Mouse (Mus musculus) gastrocnemius, postnatal 25 days (tissue): Measurements from ENCODE around the gene Ldb1. TPM values are rescaled to one million over a fixed set of nuclear protein-coding genes. Genes with fewer than 3 reads are reported as not detected.

Experiments used
- DNase-seq: peaks from one replicate; pipeline ENCODE4 v3.0.0; 2022
- long read RNA-seq, 2 experiments: library from polyadenylated mRNA; stranded (forward); transcript quantifications; one replicate each; pipeline ENCODE4 v2.0.0; 2021
- total RNA-seq, 2 experiments: library from RNA; stranded (reverse); gene quantifications; 1 replicate in 1 of 2; 2 replicates in 1 of 2; pipeline ENCODE4 v1.2.3; 2021

The Ldb1 gene
- total RNA-seq = 10 to 100 TPM; 15.5 to 16.5 TPM
- long read RNA-seq, experiment 1, partial matches to known transcripts = 2 of 6 reads
- long read RNA-seq, experiment 1, other reads (novel, unspliced or antisense) = 1 of 6 reads
- long read RNA-seq, experiment 2, partial matches to known transcripts = 2 of 7 reads
- long read RNA-seq, experiment 2, other reads (novel, unspliced or antisense) = 1 of 7 reads

DNA sequence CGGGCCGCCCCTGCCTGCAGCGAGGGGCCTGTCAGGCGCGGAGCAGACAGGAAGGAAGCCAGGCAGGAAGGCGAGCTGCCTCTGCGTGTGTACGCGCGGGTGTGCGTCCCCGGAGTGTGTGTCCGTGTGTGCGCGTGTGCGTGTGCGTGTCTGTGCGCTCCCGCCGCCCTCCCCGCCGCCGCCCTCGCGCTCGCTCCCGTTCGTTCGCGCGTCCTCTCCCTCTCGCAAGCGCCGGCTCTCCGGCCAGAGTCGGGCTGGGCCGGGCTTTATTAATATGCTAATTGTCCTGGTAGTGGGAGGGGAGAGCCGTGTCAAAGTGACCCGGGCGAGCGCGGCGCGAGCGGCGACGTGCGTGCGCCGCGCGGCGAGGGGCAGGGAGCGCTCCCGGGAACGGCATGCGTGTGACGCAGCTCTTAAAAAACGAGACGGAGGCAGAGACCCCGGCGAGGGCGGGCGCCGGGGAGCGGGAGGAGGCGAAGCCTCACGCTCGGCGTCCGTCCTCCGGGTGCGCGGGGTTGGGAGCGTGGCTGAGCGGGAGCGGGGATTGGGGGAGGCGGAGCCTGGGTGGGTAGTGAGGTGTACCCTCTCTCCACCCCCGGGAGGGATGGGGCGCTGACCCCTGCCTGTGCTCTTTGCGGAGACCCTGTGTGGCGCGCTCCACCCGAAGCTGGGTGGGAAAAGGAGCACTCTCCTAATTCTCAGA lies at the start of gene Ldb1:
Gene Ldb1, minus strand, starts transcription at position 222 of the 703 bp plus-strand sequence.
- peak; percentile 87 for DNase-seq

DNA sequence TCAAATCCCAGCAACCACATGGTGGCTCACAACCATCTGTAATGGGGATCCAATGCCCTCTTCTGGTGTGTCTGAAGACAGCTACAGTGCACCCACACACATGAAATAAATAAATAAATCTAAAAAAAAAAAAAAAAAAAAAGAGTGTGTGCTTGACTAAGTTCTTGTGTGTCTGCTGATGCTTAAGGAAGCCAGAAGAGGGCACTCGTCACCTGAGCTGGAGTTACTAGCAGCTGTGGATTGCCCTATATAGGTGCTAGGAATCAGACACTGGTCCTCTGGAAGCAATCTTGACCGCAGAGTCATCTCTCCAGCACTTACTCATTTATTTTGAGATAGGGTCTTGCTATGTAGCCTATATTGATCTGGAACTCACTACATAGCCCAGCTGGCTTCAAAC lies 49.1 kb upstream of the Ldb1 start:
- DNase-seq = no peak

DNA sequence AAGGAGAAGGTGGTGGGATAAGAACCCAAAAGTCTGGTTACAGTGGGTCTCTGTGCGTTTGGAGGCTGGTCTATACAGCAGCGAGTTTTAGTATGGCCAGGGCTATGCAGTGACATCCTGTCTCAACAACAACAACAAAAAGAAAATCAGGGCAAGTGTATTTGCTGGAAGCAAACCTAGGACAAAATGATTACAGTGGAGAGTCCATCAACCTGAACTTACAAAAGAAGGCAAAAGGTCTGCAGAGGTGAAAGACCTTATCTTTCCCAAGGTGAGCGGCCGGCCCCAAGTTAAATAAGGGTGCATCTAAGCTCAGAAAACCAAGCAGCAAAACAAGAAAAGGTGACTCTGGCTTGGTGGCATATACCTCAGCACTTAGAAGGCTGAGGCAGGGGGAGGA lies 46.6 kb upstream of the Ldb1 start:
- no peak for DNase-seq

DNA sequence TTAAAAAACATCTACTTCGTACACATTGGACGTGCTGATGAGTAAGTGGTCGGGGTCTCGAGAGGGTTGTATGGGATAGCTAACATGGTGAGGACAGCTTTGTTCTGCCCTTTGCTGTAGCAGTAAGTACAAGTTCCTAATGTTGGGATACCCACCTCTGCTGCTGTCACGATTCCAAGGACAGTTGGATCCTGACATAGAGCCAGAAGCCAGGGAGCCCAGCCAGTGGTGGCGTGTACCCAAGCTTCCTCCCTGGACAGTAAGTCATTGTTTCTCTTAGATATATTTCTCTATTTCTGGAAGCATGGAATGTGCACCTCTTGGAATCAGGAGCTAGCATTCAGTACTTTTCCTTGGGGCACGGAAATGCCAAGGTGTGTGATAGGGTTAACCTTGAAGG lies 42.9 kb upstream of the Ldb1 start:
- no peak for DNase-seq

DNA sequence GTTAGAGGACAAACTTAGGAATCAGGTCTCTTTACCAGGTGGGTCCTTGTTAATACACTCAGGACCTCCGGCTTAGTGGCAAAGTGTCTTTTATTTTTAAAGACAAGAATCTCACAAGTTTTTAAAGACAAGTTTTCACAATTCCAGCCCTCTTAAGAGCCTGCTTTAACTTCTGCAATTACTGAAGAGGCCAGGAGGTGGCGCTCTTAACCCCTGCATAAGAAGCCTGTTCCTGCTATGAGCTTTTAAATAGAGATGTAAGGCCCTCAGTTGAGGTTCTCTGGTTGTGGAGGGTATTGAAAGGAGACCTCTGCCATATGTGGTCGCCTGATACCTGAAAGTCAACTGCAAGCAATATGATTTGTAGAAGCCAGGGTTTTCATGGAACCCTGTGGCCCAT lies 41.3 kb upstream of the Ldb1 start:
- DNase-seq = no peak

DNA sequence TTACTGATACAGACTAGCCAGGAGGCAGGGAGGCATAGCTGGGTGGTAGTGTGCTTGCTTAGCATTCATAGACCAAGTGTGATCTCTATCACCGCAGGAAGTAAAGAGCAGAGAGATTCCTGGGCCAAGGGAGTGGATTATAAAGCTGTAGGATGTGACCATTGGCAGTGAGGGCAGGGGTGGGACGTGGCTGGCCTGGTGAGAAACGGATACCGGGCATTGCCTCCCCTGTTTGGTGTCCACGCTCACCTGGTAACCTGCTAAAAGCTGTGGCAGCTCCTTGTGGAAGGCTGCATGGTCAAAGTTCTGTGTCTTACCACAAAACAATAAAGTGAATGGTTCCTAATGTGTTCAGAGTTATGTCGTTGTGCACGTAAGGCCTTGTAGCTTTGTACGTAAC lies 40.2 kb upstream of the Ldb1 start:
- DNase-seq = no peak

DNA sequence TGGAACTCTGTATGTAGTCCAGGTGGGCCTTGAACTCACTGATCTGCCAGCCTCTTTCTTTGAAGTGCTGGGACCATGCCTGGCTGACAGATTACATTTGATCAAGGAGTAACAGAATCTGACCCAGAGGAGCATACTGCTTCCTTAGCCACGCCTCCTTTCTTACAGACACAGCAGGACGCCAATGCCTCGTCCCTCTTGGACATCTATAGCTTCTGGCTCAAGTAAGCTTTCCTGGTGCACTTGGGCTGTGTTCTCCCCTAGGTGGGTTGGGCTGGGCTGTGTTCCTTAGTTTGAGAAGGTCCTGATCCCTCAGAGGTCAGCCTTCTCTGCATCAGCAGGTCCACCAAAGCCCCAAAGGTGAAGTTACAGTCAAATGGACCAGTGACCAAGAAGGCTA lies 33.5 kb upstream of the Ldb1 start:
- no peak for DNase-seq

DNA sequence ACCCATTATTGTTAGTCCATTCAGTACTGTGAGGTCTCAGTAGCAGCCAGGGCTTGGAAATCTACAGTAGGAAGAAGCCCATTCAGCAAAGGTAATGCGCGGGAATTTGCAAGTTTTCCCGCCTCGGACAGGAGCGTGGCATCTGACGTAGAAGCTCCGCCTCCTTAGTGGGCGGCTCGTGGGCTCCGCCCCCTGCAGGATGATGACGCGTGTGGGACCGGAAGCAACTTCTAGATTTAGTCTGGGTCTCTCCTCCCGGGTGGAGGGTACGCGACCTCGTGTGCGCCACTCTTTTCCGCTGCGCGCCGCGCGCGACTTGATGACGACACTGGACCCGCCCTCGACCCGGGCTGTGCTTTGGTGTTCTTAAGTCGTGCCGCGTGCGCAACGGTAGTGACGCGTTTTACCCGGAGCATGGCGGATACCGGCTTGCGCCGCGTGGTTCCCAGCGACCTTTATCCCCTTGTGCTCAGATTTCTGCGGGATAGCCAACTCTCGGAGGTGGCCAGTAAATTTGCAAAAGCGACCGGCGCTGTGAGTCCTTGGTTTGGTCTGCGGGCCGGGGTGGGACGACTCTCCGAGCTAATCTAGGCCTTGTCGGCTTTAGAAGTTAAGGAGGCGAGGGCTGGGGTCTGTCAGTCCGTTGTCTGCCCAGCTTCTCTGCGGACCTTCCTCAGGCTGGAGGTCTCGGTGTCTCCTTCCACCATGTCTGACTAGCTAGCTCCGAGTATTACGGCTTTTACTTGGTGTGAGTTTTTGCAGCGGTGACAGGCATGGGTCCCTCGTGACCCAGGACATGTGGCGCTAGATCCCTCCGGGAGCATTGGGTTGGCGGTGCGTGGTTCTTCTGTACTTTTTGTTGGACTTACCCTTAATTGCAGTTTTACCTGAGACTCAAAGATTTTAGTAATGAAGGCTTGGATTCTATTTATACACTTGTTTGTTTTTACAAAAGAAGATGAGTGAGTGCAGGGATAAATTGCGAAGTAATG lies 30.9 kb upstream of the Ldb1 start, which contains the start of gene Nolc1:
Gene Nolc1, plus strand, starts transcription at position 248 of the 992 bp plus-strand sequence.
- peak; percentile 99 for DNase-seq

DNA sequence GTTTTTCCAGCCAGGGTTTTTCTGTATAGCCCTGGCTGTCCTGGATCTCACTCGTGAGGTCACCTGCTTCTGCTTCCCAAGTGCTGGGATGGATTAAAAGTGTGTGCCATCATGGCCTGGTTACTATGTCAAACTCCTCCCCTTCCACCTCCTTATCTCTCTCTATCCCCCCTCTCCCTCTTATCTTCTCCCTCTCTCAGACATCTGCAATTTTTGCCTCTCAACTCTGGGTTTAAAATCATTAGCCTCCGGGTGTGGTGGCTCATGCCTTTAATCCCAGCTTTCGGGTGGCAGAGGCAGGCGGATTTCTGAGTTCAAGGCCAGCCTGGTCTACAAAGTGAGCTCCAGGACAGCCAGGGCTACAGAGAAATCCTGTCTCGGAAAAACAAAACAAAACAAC lies 29.3 kb upstream of the Ldb1 start:
- no peak for DNase-seq

DNA sequence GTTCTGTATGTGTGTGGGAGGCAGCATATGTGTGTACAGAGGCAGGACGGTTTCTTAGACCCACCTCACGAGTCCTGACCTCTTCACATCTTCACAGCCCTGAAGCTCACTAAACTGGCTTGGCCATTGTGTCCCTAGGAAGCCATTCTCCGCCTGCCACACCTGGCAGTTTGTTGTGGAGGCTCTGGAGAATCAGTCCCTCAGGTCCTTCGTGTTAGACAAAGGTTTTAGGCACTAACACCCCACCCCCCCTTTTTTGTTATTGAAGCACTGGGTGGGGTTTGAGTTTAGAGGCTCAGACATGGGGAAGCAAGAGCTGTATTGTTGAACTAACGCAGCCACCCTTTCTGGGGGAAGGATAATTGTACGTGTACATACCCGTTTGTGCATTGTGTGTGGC lies 28.3 kb upstream of the Ldb1 start:
- DNase-seq = no peak

DNA sequence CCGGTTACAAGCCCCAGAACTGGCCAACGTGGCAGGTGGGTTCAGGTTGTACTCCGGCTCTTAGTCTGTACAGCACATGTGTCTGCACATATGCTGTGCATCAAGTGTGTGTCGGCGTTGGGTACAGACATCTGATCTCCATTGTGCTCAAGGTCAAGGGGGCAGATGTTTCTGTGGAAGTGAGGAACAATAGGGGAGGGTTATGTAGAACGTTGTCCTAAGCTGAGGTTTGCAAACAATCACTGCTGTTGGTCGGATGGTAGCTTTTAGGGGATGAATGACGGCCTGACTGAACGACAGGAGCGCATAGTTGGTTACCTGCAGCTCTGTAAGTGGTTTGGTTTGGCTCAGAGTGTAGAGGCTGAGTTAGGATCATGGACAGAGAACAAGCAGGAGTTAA lies 23.0 kb upstream of the Ldb1 start:
- no peak for DNase-seq

DNA sequence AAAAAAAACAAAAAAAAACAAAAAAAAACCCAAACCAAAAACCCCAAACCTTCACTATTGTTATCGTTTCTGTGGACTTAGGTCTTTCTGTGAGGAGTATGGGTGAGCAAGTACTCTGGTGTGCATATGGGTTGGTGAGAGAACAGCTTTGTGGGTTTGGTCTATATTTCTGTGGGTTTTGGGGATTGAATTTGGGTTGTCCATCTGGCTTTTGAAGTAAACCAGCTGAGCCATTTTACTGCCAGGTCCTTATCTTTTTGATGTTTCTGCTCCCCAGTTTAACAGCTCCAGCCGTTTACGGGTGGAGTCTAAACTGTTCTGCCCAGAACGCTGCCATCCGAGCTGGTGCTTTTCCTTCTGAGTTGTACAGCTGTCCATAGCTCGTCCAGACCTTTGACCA lies 15.8 kb upstream of the Ldb1 start:
- DNase-seq = no peak

DNA sequence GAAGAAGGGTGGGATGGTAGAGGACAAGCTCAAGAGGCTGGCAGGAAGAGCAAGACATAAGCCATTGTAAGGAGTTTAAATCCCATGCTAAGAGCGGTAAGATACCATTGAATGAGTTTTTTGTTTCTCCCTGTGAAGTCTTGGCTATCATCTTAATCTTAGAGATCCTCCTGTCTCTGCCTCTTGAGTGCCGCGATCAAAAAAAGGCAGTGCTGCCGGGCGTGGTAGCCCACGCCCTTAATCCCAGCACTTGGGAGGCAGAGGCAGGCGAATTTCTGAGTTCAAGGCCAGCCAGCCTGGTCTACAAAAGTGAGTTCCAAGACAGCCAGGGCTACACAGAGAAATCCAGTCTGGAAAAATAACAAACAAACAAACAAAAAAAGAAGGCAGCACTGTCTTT lies 13.5 kb upstream of the Ldb1 start:
- no peak for DNase-seq

DNA sequence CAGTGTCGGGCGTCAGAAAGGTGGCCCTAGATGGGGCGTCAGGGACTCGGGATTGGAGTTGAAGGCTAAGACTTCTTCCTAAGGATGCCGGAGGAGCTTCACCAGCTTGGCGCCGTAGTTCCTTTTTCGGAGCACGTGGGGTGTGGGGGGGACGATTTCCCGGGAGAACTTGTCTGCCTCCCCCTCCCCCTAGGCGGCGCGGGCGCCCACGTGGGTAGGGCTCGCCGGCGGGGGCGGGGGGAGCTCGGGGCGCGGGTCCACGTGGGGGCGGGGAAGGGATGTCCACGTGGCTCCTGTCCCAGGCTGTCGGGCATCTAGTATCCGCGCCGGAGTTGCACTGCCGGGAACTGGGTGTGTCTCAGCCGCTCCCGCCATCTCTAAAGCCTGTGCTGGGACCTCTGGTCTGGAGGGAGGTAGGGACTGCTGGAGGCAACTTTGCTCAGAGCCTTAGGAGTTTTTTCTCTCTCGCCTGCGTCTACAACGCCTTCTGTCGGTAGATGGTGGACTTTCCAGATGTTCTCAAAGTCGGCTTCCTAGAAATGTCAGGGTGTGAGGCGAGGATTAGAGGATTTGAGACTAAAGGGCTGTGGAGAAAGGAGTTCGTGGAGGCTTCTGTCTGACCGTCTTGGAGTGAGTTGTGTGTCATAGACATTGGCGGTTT lies 12.1 kb upstream of the Ldb1 start:
- peak; percentile 87 for DNase-seq

DNA sequence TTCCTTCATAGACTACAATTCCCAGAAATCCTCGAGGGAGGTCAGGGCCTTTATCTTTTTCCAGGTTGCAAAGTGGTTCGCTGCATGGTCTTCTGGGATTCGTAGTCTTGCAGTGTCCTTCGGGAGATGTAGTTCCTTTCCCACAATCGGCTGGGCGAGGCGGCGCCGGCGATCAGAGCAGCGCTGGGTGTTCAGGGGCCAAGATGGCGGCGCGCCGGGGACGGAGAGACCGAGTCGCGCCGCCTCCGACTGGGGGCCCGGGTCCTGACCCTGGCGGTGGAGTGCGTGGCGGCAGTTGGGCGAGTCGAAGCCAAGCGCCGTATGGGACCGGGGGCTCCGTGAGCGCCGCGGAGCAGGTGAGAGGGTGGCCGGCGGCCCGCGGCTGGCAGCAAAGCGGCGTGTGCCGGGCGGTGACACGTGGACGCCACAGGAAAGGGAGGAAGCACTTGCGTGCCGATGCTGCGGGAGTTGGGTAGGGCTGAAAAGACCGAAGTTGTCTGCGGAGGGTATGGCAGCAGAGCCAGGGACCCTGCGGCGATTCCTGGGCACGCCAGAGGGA lies 11.5 kb upstream of the Ldb1 start:
- DNase-seq = peak; percentile 94

DNA sequence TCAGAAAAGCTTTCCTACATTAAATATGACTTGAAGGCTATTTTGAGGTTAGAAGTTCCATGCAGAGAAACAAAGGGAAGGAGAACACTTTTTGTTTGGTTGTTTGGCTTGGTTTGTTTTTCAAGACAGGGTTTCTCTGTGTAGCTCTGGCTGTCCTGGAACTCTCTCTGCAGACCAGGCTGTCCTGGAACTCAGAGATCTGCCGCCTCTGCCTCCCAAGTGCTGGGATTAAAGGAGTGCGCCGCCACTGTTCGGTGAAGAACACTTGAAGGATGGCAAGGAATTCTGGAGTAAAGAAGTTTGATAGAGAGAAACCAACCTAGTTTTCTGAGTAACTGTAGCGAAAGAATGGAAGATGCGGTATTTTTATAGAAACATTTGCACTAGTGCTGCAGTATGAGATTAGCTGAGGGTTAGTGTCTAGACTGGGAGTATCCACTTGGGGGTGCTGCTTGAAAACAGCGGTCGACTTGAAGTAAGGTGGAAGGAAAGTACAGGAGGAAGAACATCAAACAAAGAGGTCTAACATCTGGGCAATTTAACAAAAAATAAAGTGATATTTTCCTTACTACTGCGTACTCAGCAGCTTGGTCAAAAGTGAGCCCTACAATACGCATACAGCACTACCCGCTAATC lies 10.9 kb upstream of the Ldb1 start:
- no peak for DNase-seq

DNA sequence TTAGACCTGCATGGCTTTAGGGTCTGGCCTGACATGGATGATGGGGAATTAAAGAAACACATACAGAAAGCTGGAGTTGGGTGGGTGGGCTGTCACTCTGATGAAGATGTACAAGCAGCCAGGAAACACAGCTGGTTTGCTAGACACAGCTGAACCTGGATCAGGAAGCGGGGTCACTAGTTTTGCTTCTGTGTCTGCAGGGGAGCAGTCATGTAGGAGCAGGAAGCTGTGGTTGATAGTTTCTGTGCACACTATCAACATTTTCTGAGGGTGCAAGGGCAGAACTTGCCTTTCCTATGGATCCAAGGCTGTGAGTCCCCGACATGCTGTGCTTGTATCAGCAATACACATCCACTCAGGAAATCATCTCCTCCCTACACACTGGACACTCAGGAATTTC lies 5.4 kb upstream of the Ldb1 start:
- DNase-seq = no peak

DNA sequence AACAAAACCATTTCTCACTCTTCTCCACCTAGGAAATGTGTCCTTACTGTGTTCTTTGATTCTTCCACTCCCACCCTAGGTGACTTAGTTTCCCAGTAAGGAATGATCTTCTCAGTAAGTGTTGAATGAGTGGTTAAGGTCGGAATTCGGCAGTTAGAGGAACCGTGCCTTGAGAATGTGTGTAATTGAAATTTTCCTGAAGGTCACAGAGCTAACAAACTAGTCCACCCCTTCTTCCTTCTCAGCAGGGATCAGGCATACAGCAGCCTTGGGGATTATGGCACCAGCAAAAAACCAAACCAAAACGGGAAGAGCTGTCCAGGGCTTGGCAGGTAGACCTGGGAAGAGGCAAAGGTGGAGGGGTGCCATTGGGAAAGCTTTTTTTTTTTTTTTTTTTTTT lies 4.1 kb upstream of the Ldb1 start:
- no peak for DNase-seq

DNA sequence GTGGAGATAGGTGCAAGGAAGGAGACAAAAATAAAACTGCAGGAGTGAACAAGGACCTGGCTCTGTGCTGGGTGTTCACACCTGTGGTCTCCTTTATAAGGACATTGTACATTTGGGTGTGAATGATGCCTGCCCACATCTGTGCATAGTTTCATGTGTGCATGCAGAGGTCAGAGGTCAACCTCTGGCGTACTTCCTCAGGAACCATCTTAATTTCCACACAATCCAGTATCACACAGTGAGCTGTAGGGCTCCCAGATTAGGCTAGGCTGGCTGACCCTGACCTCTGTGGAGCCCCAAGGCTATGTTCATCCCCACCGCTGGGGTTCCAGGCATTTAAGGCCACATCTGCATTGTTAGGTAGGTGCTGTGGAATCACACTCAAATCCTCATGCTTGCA lies 2.4 kb upstream of the Ldb1 start:
- no peak for DNase-seq

DNA sequence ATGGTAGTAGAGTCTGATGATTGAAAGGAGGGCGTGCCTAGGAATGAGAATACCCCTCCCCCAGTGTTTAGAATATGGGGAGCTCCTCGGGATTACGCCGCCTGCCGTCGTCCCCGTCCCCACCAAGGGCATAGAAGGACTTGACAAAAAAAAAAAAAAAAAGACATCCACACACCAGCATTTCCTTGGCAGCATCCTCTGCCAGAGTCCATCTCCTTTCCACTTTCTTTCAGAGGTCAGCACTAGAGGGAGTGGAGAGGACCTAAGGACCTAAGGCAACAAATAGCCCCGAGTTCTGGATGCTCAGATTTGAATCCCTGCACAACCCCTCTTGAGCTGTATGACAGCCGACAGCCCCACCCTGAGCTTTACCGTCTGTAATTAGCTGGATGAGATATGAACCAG lies 1.6 kb upstream of the Ldb1 start:
- no peak for DNase-seq

DNA sequence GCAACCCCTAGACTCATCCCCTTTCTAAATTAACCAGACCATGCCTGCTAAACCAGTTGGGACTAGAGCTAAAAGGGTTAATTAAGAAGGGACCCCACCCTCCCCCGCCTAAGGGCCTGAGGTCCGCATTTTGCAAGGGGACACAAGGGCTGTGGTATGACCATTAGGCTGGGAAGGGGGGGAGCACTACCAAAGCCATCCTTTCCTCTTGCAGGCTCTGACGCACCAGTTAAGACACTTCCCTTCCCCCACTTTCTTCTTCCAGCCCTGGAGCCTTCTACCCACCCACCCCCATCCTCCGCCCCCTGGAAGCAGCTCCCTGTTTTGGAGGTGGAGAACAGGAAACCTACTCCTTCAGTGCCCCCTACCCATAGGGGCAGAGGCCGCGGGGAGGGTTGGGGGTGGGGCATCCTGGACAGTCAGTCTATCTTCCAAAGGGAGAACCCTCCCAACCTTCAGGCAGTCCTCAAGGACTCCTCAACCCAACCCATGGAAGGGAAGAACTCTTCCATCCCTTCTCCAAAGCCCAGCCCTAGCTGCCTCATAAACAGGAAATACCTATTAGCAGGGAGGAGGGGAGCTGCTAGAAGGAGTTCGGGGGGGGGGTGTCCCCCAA lies 790 bp upstream of the Ldb1 start:
- DNase-seq = peak; percentile 71
